28 mouse cellular contexts compared by ENCODE assay signal in the genomic region with DNA sequence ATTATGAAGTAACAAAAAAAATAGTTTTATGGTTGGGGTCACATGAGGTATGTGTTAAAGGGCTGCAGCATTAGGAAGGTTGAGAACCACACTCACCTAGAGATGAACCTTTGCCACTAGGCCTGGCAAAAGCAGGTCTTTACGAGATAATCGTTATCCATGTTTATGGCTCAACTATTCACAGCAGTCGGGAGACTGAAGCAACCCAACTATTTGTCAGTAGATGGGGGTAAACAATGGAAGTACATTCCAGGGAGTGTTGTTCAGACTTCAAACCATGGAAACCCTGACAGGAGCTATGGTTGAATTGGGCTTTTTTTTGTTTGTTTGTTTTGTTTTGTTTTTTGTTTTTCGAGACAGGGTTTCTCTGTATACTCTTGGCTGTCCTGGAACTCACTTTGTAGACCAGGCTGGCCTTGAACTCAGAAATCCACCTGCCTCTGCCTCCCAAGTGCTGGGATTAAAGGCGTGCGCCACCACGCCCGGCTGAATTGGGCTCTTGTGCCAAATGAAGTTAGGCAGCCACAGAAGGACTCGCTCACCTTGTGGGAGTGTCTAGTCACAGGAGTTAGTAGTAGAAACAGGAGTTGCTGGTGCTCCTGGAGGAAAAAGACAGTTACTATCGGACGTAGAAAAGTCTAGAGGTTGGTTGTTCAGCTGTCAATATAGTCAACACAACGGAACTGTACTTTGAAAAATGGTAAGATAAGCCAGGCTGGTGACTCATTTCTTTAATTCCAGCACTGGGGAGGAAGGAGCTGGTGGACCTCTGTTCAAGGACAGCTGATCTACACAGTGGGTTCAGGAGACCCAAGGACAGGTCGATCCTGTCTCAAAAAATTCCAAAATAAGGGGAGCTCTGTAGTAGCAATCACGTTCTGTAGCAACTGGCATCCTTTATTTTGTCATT. TPM values are rescaled to one million over a fixed set of nuclear protein-coding genes. Genes with fewer than 3 reads are reported as not detected.
DNase-seq lines count a peak whose midpoint lies in the region; ATAC-seq and TF ChIP-seq lines count a peak whose summit lies in the region.
"Had no signal": no experiment of that assay in that cellular context is flagged by ENCODE, and none has a peak within 500 bp of the region (broad histone marks: within the 10 kb centered on the region; RNA-seq: fewer than 3 reads in every experiment).

No protein-coding gene starts in this region.

- H3K27me3 ChIP-seq in liver, embryonic 12.5 days (replicated peaks), result no peaks in the 10 kb centered on the region
- H3K27me3 ChIP-seq: megakaryocyte, embryonic 14.5 days; neural tube, embryonic 15.5 days had no signal

- no peak overlapping the region for H3K4me3 ChIP-seq in ES-E14 (ENCODE audit: insufficient read depth in 1 of 2, low read depth in 1 of 2, low read length in 2 of 2, poor library complexity in 1 of 2, severe bottlenecking in 1 of 2)
- H3K4me3 ChIP-seq in liver, embryonic 12.5 days, result no peak overlapping the region
- H3K4me3 ChIP-seq: forebrain, embryonic 10.5 days; megakaryocyte, embryonic 14.5 days; neural tube, embryonic 15.5 days had no signal

- in situ Hi-C loops in ES-E14 (cut with MboI; ENCODE audit: low sequenced_read_pairs in 2 of 2, unreplicated experiment in 2 of 2), result no loop called here

- H3K9ac ChIP-seq in ES-E14 (ENCODE audit: insufficient read depth, low read depth, low read length, poor library complexity, severe bottlenecking), result peak overlapping the region; percentile 1; the same call in 1 of the 2 replicates
- peak overlapping the region; percentile 22; the same call in 1 of the 2 replicates for H3K9ac ChIP-seq in liver, embryonic 12.5 days
- H3K9ac ChIP-seq: forebrain, postnatal 0 days; neural tube, embryonic 15.5 days had no signal

- 70% methylated on average over 14 of the region's 14 CpGs for WGBS in liver, embryonic 12.5 days (ENCODE audit: insufficient replicate concordance)

- no peak for ATAC-seq in liver, embryonic 12.5 days
- ATAC-seq: forebrain, postnatal 0 days; hindbrain, embryonic 16.5 days; midbrain, embryonic 16.5 days had no signal

- H3K4me2 ChIP-seq in liver, embryonic 12.5 days, result peak overlapping the region; percentile 14; the same call in 1 of the 2 replicates
- H3K4me2 ChIP-seq: heart, embryonic 11.5 days; neural tube, embryonic 15.5 days had no signal

- peaks cover 18% of the 10 kb centered on the region for H3K36me3 ChIP-seq in ES-E14 (ENCODE audit: control insufficient read depth, insufficient read depth, low read length, poor library complexity, severe bottlenecking)
- peaks cover 49% of the 10 kb centered on the region for H3K36me3 ChIP-seq in liver, embryonic 12.5 days

- peaks cover 2 to 7% of the 10 kb centered on the region in 2 experiments; a peak in 3 of 4 replicates for H3K4me1 ChIP-seq in ES-E14 (ENCODE audit: control insufficient read depth in 2 of 2, insufficient read depth in 2 of 2, low read length in 2 of 2, poor library complexity in 1 of 2)
- peaks cover 74% of the 10 kb centered on the region for H3K4me1 ChIP-seq in liver, embryonic 12.5 days

- peak; percentile 14 for DNase-seq in cerebellum, adult 9-10 months
- no peak for DNase-seq in cerebellum, postnatal 25 days
- DNase-seq in 416B (ENCODE audit: low read depth) (peak; percentile 73), ES-E14 (ENCODE audit: low read depth, low spot score) (no peak)
- no peak for DNase-seq in ovary, postnatal 10 days (ENCODE audit: low spot score)
- DNase-seq in cerebellum, postnatal 36 days, result no peak
- no peak for DNase-seq in gastrocnemius, postnatal 36 days
- DNase-seq: adrenal gland, postnatal 25 days; B cell, adult 2 months; cerebellum, adult 11-12 months; forebrain, postnatal 0 days; heart, postnatal 36 days; kidney, adult 18-20 months; lung, adult 18-20 months; lung, postnatal 14 days; right cerebral cortex, postnatal 25 days; thymus, adult 2 months had no signal

- H3K9me3 ChIP-seq in ES-E14 (ENCODE audit: control insufficient read depth, insufficient read depth, low read depth, low read length), result no peaks in the 10 kb centered on the region
- H3K9me3 ChIP-seq in liver, embryonic 12.5 days (replicated peaks), result 0 out of 2 replicates have a peak, but pooled peaks cover 3% of the 10 kb centered on the region
- H3K9me3 ChIP-seq: forebrain, embryonic 10.5 days; megakaryocyte, embryonic 14.5 days; neural tube, embryonic 15.5 days had no signal

- no peak overlapping the region for H3K27ac ChIP-seq in ES-E14 (ENCODE audit: insufficient read depth, low read depth, low read length, poor library complexity, severe bottlenecking)
- peak overlapping the region; percentile 59 for H3K27ac ChIP-seq in liver, embryonic 12.5 days
- H3K27ac ChIP-seq: forebrain, embryonic 10.5 days; neural tube, embryonic 15.5 days had no signal

- intact Hi-C loops in gastrocnemius, postnatal 36 days (cut with DNase I), result no loop called here

TF ChIP-seq in ES-E14, 5 proteins besides CTCF, POLR2A, EP300 and RAD21:
- TF ChIP-seq HCFC1 (IDR thresholded peaks at IDR 0.05; ENCODE audit: borderline replicate concordance, insufficient read depth, low read length) (no peak), MAFK (IDR thresholded peaks at IDR 0.05; ENCODE audit: insufficient read depth, low read depth, low read length) (no peak), ZNF384 (IDR thresholded peaks at IDR 0.05; ENCODE audit: low read depth, low read length) (0 out of 2 replicates have a peak, but pooled peaks have one; percentile 14)

RNA-seq across cellular contexts. Expression of gene Atf1, which starts 4.3 kb away (rescaled TPM):
- total RNA-seq in ES-E14 (2012; rRNA removed), result 26.4 and 47.2 TPM in 2 replicates
- 55.0 and 57.6 TPM in 2 replicates for polyA plus RNA-seq in liver, embryonic 12.5 days (2016; fragmentation: Nextera tagmentation; extraction: Ambion mirVana)
- 10 to 100 TPM; 36.7 to 47.1 TPM for total RNA-seq in gastrocnemius, postnatal 36 days (2021)

RNA-seq across cellular contexts. Expression of gene Tmprss12, which starts 48.8 kb away (rescaled TPM):
- total RNA-seq in ES-E14 (2012; rRNA removed), result 1.5 and 1.6 TPM in 2 replicates
- not detected in 2 replicates for polyA plus RNA-seq in liver, embryonic 12.5 days (2016; fragmentation: Nextera tagmentation; extraction: Ambion mirVana)
- not detected for total RNA-seq in gastrocnemius, postnatal 36 days (2021)
- total RNA-seq: adrenal gland, postnatal 25 days; forebrain, postnatal 0 days; heart, postnatal 36 days; layer of hippocampus, adult 8-10 months; left cerebral cortex, adult 8-10 months had no signal
- polyA plus RNA-seq: forebrain, embryonic 10.5 days; forebrain, postnatal 0 days; gonadal fat pad, adult 2 months; heart, embryonic 11.5 days; hindbrain, embryonic 16.5 days; limb, embryonic 11.5 days; midbrain, embryonic 16.5 days; neural tube, embryonic 15.5 days; thymus, adult 2 months had no signal

Comparison
In these comparisons a context has a peak if more than half of its experiments do, and no peak if none do; other contexts are left out.
1. DNase-seq: peak in cerebellum, adult 9-10 months (single experiment) and 416B (single experiment); none in cerebellum, postnatal 25 days (0 of 2), ES-E14 (single experiment), ovary, postnatal 10 days (single experiment), cerebellum, postnatal 36 days (0 of 2) and gastrocnemius, postnatal 36 days (0 of 2).